Mouse (Mus musculus) natural killer cell, adult 2 months (primary cell): Measurements from ENCODE around the gene Samd8.

Experiments used
- DNase-seq, 2 experiments: peaks; one replicate each; pipeline ENCODE4 v3.0.0; 2022; ENCODE audit warnings: low spot score in 2 of 2

Samd8 gene

GRCm38 (mm10) chr14:21745149-21745548, 5.2 kb upstream of the Samd8 start:
- DNase-seq: no peak

GRCm38 (mm10) chr14:21746251-21746650, 4.1 kb upstream of the Samd8 start:
- no peak for DNase-seq

- no peak for DNase-seq
Measured at GRCm38 (mm10) chr14:21746846-21747245, 3.5 kb upstream of the Samd8 start.

- peak; percentile 31 to 37 for DNase-seq
Measured at GRCm38 (mm10) chr14:21747436-21748141, 2.7 kb upstream of the Samd8 start.

GRCm38 (mm10) chr14:21748142-21748870, 2.0 kb upstream of the Samd8 start:
- no peak for DNase-seq

GRCm38 (mm10) chr14:21750881-21751542, 681 bp downstream of the Samd8 start, which contains the start of gene Dusp13:
TSS of gene Dusp13 (minus strand) at chr14:21751181.
- peak; percentile 53 to 68 for DNase-seq

- no peak for DNase-seq
Measured at GRCm38 (mm10) chr14:21752411-21752810, 2.1 kb downstream of the Samd8 start.

- no peak for DNase-seq
Measured at GRCm38 (mm10) chr14:21753367-21753766, 3.0 kb downstream of the Samd8 start.

- DNase-seq: no peak
Measured at GRCm38 (mm10) chr14:21761560-21761959, 11.2 kb downstream of the Samd8 start.

GRCm38 (mm10) chr14:21763736-21764135, 13.4 kb downstream of the Samd8 start:
- no peak for DNase-seq

- DNase-seq: no peak
Measured at GRCm38 (mm10) chr14:21764646-21765045, 14.3 kb downstream of the Samd8 start.

- no peak for DNase-seq
Measured at GRCm38 (mm10) chr14:21765754-21766397, 15.5 kb downstream of the Samd8 start.

GRCm38 (mm10) chr14:21766398-21766958, 16.1 kb downstream of the Samd8 start:
- no peak for DNase-seq

- no peak for DNase-seq
Measured at GRCm38 (mm10) chr14:21772506-21773281, 22.4 kb downstream of the Samd8 start.

- no peak for DNase-seq
Measured at GRCm38 (mm10) chr14:21773946-21774345, 23.6 kb downstream of the Samd8 start.

GRCm38 (mm10) chr14:21776201-21776600, 25.9 kb downstream of the Samd8 start:
- no peak for DNase-seq

GRCm38 (mm10) chr14:21786500-21786899, 36.2 kb downstream of the Samd8 start:
- DNase-seq: no peak

GRCm38 (mm10) chr14:21787374-21787773, 37.0 kb downstream of the Samd8 start:
- DNase-seq: no peak

GRCm38 (mm10) chr14:21788121-21788520, 37.8 kb downstream of the Samd8 start:
- no peak for DNase-seq

- no peak for DNase-seq
Measured at GRCm38 (mm10) chr14:21790585-21791251, 40.4 kb downstream of the Samd8 start.
